Mouse (Mus musculus) testis, adult 2 months (tissue): ENCODE data around the gene Nrbp1. TPM values are rescaled to one million over a fixed set of nuclear protein-coding genes. Genes with fewer than 3 reads are reported as not detected.
A peak's percentile ranks its signal among the peaks of the same experiment; 100 is the strongest.

Source experiments
- H3K27ac ChIP-seq: fragments of 200-500 bp; 2 replicates; pipeline ENCODE4 v1.5.1; 2012; ENCODE audit warnings: low read depth, low read length; ENCODE audit not compliant: control insufficient read depth, insufficient read depth
- H3K27me3 ChIP-seq: fragments of 200-500 bp; 2 replicates; pipeline ENCODE4 v1.6.1; 2012; ENCODE audit warnings: mild to moderate bottlenecking, low read length, moderate library complexity; ENCODE audit not compliant: control insufficient read depth, insufficient read depth
- H3K36me3 ChIP-seq: fragments of 200-500 bp; 2 replicates; pipeline ENCODE4 v1.6.1; 2012; ENCODE audit warnings: mild to moderate bottlenecking, low read length; ENCODE audit not compliant: control insufficient read depth, insufficient read depth
- H3K4me1 ChIP-seq: fragments of 200-500 bp; 2 replicates; pipeline ENCODE4 v1.6.1; 2012; ENCODE audit warnings: low read length; ENCODE audit not compliant: control insufficient read depth, insufficient read depth
- H3K4me3 ChIP-seq: fragments of 200-500 bp; 2 replicates; pipeline ENCODE4 v1.5.1; 2012; ENCODE audit warnings: low read depth, mild to moderate bottlenecking, low read length, moderate library complexity, mixed read lengths; ENCODE audit not compliant: control insufficient read depth
- CTCF ChIP-seq: fragments of 200-500 bp; IDR thresholded peaks from 2 replicates; pipeline ENCODE4 v1.5.1; 2012; ENCODE audit warnings: low read depth, mild to moderate bottlenecking, inconsistent platforms, low read length, moderate library complexity; ENCODE audit not compliant: control insufficient read depth, insufficient read depth, insufficient replicate concordance
- POLR2A ChIP-seq: fragments of 200-500 bp; IDR thresholded peaks from 2 replicates; pipeline ENCODE4 v1.6.1; 2012; ENCODE audit warnings: low read depth, mild to moderate bottlenecking, inconsistent platforms, low read length, moderate library complexity; ENCODE audit not compliant: control insufficient read depth
- polyA plus RNA-seq: library from polyadenylated mRNA; depleted of rRNA; stranded (reverse); fragments of >200 nt; gene quantifications from 2 replicates; pipeline ENCODE4 v1.2.3, GENCODE M21; 2012

Gene Nrbp1
- polyA plus RNA-seq, 1 experiment = 64.2 TPM

DNA sequence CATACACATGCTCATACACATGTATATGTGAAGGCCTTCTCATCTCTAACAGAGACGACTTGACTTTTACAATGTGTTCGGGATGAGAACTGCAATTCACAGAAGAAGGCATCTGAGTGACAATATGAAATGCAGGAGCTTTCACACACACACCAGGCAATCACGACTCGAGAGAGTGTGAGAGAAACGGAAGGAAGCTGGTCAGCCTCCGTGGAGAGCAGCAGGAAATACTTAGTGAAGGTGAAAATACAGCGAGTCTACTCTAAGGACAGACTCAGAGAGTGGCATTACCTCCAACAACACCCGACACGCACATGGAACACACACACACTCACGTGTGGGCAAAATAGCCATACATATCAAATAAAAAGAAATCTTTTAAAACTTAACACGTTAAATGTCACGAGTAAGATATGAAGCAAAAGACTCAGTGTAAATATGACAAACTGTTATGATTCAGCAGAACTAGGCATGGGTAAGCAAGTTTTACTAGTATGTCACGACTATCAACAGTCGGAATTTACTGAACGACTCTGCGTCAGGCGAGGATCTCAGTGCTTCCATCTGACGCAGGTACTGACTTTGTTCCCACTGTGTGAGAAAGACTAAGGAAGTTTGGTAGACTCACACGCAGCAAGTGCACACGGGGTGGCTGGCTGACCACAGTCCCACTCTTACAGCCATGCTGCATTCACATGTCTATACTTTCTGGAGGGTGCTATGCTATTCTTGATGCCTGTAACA, 38.8 kb downstream of the Nrbp1 start:
- Histone ChIP-seq H3K36me3 (peaks cover 9% of the 10 kb centered on the region), H3K27me3 (no peaks in the 10 kb centered on the region), H3K4me1 (no peaks in the 10 kb centered on the region), H3K4me3 (no peak overlapping the region), H3K27ac (no peak overlapping the region)
- no peak for TF ChIP-seq CTCF
- TF ChIP-seq POLR2A = no peak

DNA sequence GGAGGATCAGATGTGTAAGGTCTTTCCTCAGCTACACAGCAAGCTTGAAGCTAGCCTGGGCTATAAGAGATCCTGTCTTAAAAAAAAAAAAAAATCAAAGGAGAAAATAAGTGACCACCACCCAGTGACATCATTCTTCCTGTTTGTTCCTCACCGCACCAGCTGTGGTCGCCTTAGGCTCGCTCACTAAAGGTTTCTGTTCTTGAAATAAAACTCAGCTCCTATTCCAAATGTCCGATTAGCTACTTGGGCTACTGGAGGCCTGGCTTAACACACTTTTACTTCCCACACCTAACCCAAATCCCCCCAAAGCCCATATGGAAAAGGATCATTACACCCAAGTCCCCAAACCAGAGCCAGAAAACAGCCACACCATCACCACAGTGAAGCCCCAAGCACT, 47.6 kb downstream of the Nrbp1 start:
- Histone ChIP-seq H3K4me1 (peaks cover 7% of the 10 kb centered on the region), H3K27me3 (no peaks in the 10 kb centered on the region), H3K36me3 (peaks cover 3% of the 10 kb centered on the region), H3K4me3 (no peak overlapping the region), H3K27ac (no peak overlapping the region)
- TF ChIP-seq CTCF (no peak), POLR2A (no peak)

GRCm38 (mm10) chr5:31288655-31289054, 48.0 kb downstream of the Nrbp1 start:
- Histone ChIP-seq H3K36me3 (peaks cover 2% of the 10 kb centered on the region), H3K27me3 (no peaks in the 10 kb centered on the region), H3K4me3 (no peak overlapping the region), H3K27ac (no peak overlapping the region), H3K4me1 (peaks cover 7% of the 10 kb centered on the region)
- TF ChIP-seq CTCF = no peak
- TF ChIP-seq POLR2A = no peak

- H3K27me3 ChIP-seq = no peaks in the 10 kb centered on the region
- peaks cover 2% of the 10 kb centered on the region for H3K36me3 ChIP-seq
- H3K4me3 ChIP-seq = peak overlapping the region; percentile 83
- TF ChIP-seq CTCF = no peak
- TF ChIP-seq POLR2A = no peak
- H3K4me1 ChIP-seq = peaks cover 9% of the 10 kb centered on the region
- no peak overlapping the region for H3K27ac ChIP-seq
Measured at GRCm38 (mm10) chr5:31289626-31290230, 49.1 kb downstream of the Nrbp1 start.

GRCm38 (mm10) chr5:31290521-31291360, 50.1 kb downstream of the Nrbp1 start, which contains the start of gene Ift172:
Gene Ift172, minus strand, starts transcription at chr5:31291116.
- Histone ChIP-seq H3K27ac (peak within 1 kb of the TSS; percentile 73), H3K4me3 (peak within 1 kb of the TSS; percentile 83), H3K4me1 (peaks cover 18% of the 10 kb centered on the region), H3K36me3 (peaks cover 2% of the 10 kb centered on the region), H3K27me3 (no peaks in the 10 kb centered on the region; the same call in 1 of the 2 replicates)
- peak; percentile 97 for TF ChIP-seq POLR2A
- no peak for TF ChIP-seq CTCF

GRCm38 (mm10) chr5:31291361-31291688, 50.7 kb downstream of the Nrbp1 start:
- Histone ChIP-seq H3K4me1 (peaks cover 21% of the 10 kb centered on the region), H3K36me3 (no peaks in the 10 kb centered on the region; the same call in 1 of the 2 replicates), H3K4me3 (peak overlapping the region; percentile 83), H3K27me3 (no peaks in the 10 kb centered on the region; the same call in 1 of the 2 replicates), H3K27ac (peak overlapping the region; percentile 73)
- TF ChIP-seq POLR2A = no peak
- TF ChIP-seq CTCF = no peak

GRCm38 (mm10) chr5:31294964-31295605, 54.4 kb downstream of the Nrbp1 start:
- peaks cover 19% of the 10 kb centered on the region for H3K4me1 ChIP-seq
- H3K27ac ChIP-seq = no peak overlapping the region
- no peaks in the 10 kb centered on the region for H3K36me3 ChIP-seq
- H3K4me3 ChIP-seq = peak overlapping the region; percentile 78
- TF ChIP-seq CTCF (no peak), POLR2A (no peak)
- no peaks in the 10 kb centered on the region; the same call in 1 of the 2 replicates for H3K27me3 ChIP-seq
